Mouse (Mus musculus) limb, embryonic 12.5 days (tissue): ENCODE results near the gene Ciapin1. TPM values are rescaled to one million over a fixed set of nuclear protein-coding genes. Genes with fewer than 3 reads are reported as not detected.

Experiments
- ATAC-seq: fragments of 200-750 bp; cut with Nextera tagmentation; 2 replicates; pipeline ENCODE4 v1.8.0; 2017; ENCODE audit warnings: low read depth, moderate TSS enrichment; ENCODE audit not compliant: insufficient number of reproducible peaks, insufficient read depth, low FRiP score, low TSS enrichment
- H3K27ac ChIP-seq: fragments of 300-500 bp; sonication (generic); 2 replicates; pipeline ENCODE4 v1.5.1; 2016; ENCODE audit warnings: mild to moderate bottlenecking, moderate library complexity
- H3K27me3 ChIP-seq: fragments of 300-500 bp; sonication (generic); 2 replicates; pipeline ENCODE4 v1.6.1; 2016; ENCODE audit warnings: mild to moderate bottlenecking, moderate library complexity
- H3K36me3 ChIP-seq: fragments of 300-500 bp; sonication (generic); 2 replicates; pipeline ENCODE4 v1.6.1; 2016; ENCODE audit warnings: mild to moderate bottlenecking, moderate library complexity
- H3K4me1 ChIP-seq: fragments of 300-500 bp; sonication (generic); replicated peaks from 2 replicates; pipeline ENCODE4 v1.6.1; 2016
- H3K4me2 ChIP-seq: fragments of 300-500 bp; sonication (generic); 2 replicates; pipeline ENCODE4 v1.6.1; 2016; ENCODE audit warnings: mild to moderate bottlenecking, moderate library complexity
- H3K4me3 ChIP-seq: fragments of 300-500 bp; sonication (generic); replicated peaks from 2 replicates; pipeline ENCODE4 v1.5.1; 2016; ENCODE audit warnings: mild to moderate bottlenecking
- H3K9ac ChIP-seq: fragments of 300-500 bp; sonication (generic); replicated peaks from 2 replicates; pipeline ENCODE4 v1.6.1; 2016; ENCODE audit warnings: mild to moderate bottlenecking, moderate library complexity
- H3K9me3 ChIP-seq: fragments of 300-500 bp; sonication (generic); 2 replicates; pipeline ENCODE4 v1.6.1; 2016; ENCODE audit warnings: mild to moderate bottlenecking, moderate library complexity
- WGBS: fragments of 180-500 bp; shearing (Covaris S2); methylation state at CpG from one replicate; pipeline ENCODE4 v1.1.7; 2016; 5-methylcytosine and 5-hydroxymethylcytosine counted together
- polyA plus RNA-seq: library from polyadenylated mRNA; unstranded; fragments of >200 nt; fragmentation: Nextera tagmentation; extraction: Ambion mirVana; gene quantifications from 2 replicates; pipeline ENCODE4 v1.2.1, GENCODE M21; 2016

Ciapin1 gene
- polyA plus RNA-seq, 1 experiment from 2014 or later: 156 TPM

DNA sequence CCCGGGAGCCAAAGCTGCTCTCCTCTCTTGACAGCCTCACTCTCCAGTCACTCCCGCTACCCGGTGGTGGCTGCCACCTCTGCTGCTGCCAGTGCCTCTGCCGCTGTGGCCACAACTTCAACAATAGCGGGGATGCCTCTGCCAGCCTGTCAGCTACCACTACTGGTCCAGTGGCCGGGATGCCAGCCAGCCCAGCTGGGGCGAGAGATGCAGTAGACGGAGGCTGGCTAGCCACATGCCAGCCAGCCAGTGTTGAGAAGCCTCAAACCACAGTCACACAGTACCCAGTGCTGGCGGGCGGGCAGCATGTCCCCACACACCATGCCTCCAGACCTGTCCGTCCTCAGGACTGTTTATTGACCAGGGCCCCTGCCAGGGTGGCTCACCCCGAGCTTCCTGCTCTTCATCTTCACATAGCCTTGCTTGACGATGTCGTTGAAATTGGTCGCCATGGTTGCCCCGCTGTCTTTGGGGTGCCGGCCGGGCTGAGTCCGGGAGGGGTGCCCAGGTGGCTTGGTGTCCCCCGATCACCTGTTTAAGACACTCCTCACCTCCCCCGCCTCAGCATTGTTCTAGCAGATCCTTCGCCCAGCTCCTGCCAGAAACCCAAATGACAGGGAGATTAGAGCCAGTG lies 32.4 kb upstream of the Ciapin1 start:
- Histone ChIP-seq H3K4me1 (peaks cover 48% of the 10 kb centered on the region), H3K9ac (peak overlapping the region; percentile 57), H3K36me3 (peaks cover 27% of the 10 kb centered on the region), H3K27ac (no peak overlapping the region), H3K4me3 (peak overlapping the region; percentile 51), H3K9me3 (no peaks in the 10 kb centered on the region), H3K4me2 (peak overlapping the region; percentile 92), H3K27me3 (peaks cover 23% of the 10 kb centered on the region)
- 0 out of 2 replicates have a peak, but pooled peaks have one; percentile 3 for ATAC-seq
- 14% methylated on average over 22 of the region's 22 CpGs for WGBS

GRCm38 (mm10) chr8:94870003-94870402 lies 31.8 kb upstream of the Ciapin1 start:
- Histone ChIP-seq H3K4me1 (peaks cover 42% of the 10 kb centered on the region), H3K9me3 (no peaks in the 10 kb centered on the region), H3K27ac (no peak overlapping the region), H3K4me3 (peak overlapping the region; percentile 51), H3K27me3 (peaks cover 18% of the 10 kb centered on the region), H3K36me3 (peaks cover 33% of the 10 kb centered on the region), H3K9ac (peak overlapping the region; percentile 57; the same call in 1 of the 2 replicates), H3K4me2 (peak overlapping the region; percentile 92)
- 40% methylated on average over 4 of the region's 4 CpGs for WGBS
- no peak for ATAC-seq

DNA sequence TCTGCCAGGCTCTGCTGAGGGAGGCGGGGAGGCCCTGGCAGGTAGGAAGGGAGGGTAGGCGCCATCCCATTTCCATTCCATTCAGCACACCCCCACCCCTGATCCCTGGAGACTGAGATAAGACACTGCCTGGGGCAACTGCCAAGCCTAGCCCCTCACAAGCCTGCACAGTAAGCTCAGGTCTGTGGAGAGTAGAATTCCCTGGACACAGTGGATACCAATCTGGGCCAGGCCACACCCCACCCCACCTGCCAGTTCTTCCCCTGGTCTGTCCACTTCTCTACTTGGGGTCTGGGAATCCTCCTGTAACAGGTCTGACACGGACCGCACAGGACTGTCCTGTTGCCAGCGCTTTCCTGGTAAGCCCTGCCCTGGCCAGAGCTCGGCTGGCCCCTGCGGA lies 31.0 kb upstream of the Ciapin1 start:
- no peak overlapping the region for H3K4me3 ChIP-seq
- H3K36me3 ChIP-seq: peaks cover 42% of the 10 kb centered on the region
- 67% methylated on average over 7 of the region's 7 CpGs for WGBS
- no peak for ATAC-seq
- H3K27me3 ChIP-seq: peaks cover 9% of the 10 kb centered on the region
- H3K27ac ChIP-seq: no peak overlapping the region
- H3K9ac ChIP-seq: no peak overlapping the region; the same call in 1 of the 2 replicates
- H3K4me1 ChIP-seq: peaks cover 33% of the 10 kb centered on the region
- no peak overlapping the region for H3K4me2 ChIP-seq
- no peaks in the 10 kb centered on the region for H3K9me3 ChIP-seq

GRCm38 (mm10) chr8:94866921-94867320 lies 28.8 kb upstream of the Ciapin1 start:
- no peak for ATAC-seq
- Histone ChIP-seq H3K36me3 (peaks cover 64% of the 10 kb centered on the region), H3K27me3 (peaks cover 7% of the 10 kb centered on the region; the same call in 1 of the 2 replicates), H3K9me3 (no peaks in the 10 kb centered on the region), H3K4me1 (peaks cover 22% of the 10 kb centered on the region), H3K27ac (no peak overlapping the region), H3K4me2 (no peak overlapping the region), H3K4me3 (no peak overlapping the region), H3K9ac (no peak overlapping the region)
- WGBS: 88% methylated on average over 9 of the region's 9 CpGs

DNA sequence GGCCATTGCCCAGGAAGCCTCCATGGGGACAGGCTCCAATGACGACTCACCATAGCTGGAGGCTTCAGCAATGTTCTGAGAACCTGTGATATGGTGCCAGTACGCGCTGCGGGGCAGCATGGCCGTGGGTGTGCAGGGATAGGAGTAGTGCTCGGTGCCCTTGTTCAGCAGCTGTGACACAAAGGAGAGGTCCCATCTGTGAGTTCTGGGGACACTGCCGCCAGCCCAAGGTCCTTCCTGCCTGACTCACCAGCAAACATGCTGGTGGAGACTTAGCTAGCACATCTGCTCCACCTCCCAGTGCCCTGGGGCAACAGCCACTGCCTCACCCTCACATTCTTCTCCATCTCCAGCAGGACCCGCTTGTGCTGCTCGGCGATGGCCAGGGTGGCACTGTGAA lies 27.1 kb upstream of the Ciapin1 start:
- no peak for ATAC-seq
- Histone ChIP-seq H3K9ac (no peak overlapping the region), H3K27me3 (peaks cover 7% of the 10 kb centered on the region; the same call in 1 of the 2 replicates), H3K9me3 (no peaks in the 10 kb centered on the region), H3K4me2 (no peak overlapping the region), H3K4me1 (peaks cover 7% of the 10 kb centered on the region), H3K36me3 (peaks cover 79% of the 10 kb centered on the region), H3K27ac (no peak overlapping the region), H3K4me3 (no peak overlapping the region)
- WGBS: 79% methylated on average over 10 of the region's 10 CpGs

DNA sequence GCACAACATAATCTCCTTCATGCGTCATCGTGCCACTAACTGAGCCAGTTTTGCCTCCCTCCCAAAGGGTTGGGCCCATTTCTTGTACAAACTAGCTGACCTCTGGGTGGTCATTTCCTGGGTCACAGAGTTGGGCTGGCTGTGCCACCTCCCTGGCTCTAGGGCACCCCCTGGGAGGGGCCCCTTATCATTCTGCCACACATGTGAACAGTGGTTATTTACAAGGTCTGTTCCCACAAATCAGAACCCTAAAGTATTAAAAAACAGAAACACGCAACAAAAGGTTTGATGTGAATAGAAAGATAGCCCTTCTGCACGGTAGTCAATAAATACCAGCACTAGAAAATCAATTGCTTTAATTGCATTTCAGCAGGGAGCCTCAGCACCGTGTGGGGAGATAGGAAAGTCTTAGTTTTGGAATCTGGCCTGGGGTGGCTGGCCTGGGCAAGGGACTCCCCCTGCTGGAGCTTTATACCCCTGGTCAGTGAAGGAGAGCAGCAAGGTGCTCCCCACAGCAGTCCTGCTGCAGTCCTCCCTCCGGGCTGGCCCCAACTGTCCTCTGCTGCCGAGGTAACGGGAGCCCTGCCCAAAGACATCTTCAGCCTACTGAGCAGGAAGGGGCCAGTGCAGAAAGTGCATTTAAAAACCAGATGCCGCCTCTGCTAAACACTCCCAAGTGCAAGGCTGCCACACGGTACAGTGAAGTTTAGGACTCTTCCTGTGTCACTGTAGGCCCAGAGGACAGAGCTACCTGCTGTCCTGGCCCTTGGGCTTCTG lies 25.9 kb upstream of the Ciapin1 start:
- H3K9me3 ChIP-seq: no peaks in the 10 kb centered on the region
- 70% methylated on average over 10 of the region's 10 CpGs for WGBS
- peaks cover 82% of the 10 kb centered on the region for H3K36me3 ChIP-seq
- H3K4me2 ChIP-seq: no peak overlapping the region
- peaks cover 1% of the 10 kb centered on the region; the same call in 1 of the 2 replicates for H3K4me1 ChIP-seq
- H3K9ac ChIP-seq: no peak overlapping the region
- no peak overlapping the region for H3K4me3 ChIP-seq
- no peak for ATAC-seq
- H3K27me3 ChIP-seq: no peaks in the 10 kb centered on the region
- no peak overlapping the region for H3K27ac ChIP-seq

DNA sequence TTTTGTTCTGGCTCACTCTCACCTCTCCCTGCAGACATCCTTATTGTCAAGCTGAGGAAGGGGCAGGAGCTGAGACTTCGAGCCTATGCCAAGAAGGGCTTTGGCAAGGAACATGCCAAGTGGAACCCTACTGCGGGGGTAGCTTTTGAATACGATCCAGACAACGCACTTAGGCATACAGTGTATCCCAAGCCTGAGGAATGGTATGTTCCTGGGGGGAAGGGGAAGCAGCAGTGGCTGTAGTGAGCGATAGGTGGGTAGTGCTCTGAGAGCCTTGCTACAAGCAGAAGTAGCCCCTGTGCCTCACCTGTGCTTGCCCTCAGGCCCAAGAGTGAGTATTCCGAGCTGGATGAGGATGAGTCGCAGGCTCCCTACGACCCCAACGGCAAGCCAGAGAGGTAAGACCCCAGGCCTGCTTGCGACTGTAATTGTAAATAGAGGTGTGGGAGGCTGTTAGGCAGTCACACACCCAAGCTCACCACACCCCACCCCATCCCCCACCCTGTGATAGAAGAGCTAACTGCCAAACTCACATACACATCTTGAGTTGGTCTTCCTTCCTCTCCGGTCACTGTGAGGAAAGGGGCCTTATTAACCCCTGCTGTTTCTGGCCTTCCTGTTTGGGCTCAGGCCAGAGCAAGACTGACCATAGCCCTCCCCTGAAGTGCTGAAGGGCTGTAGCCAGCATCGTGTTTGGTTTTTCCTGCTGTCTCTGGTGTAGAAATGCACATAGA lies 24.5 kb upstream of the Ciapin1 start:
- H3K4me3 ChIP-seq: no peak overlapping the region
- 85% methylated on average over 12 of the region's 12 CpGs for WGBS
- no peaks in the 10 kb centered on the region for H3K27me3 ChIP-seq
- no peak overlapping the region for H3K9ac ChIP-seq
- peaks cover 74% of the 10 kb centered on the region for H3K36me3 ChIP-seq
- peaks cover 13% of the 10 kb centered on the region for H3K4me1 ChIP-seq
- no peak overlapping the region for H3K4me2 ChIP-seq
- no peaks in the 10 kb centered on the region for H3K9me3 ChIP-seq
- H3K27ac ChIP-seq: no peak overlapping the region
- no peak for ATAC-seq

DNA sequence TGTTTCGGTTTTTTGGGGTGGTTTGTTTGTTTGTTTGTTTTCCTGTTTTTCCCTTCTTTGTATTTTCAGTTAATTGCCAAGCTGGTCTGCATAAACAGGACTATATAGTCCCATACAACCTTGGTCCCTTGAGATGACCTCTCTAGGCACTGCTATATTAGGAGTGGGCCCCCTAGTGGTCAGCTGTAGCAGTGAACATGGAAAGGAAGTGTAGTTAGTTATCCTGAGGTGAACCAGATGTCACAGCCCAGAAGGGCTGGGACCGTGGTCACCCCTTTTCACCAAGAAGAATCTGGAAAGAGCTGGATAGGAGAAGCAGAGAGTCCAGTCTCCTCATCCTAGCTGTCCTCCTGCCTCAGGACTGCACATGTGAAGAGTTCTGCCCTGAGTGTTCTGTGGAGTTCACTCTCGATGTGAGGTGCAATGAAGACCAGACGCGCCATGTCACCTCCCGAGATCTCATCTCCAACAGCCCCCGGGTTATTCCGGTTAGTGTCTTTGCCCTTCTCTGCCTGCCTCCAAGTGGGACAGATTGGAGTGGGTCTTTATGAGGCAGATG lies 23.3 kb upstream of the Ciapin1 start:
- Histone ChIP-seq H3K36me3 (peaks cover 63% of the 10 kb centered on the region), H3K27me3 (no peaks in the 10 kb centered on the region), H3K4me3 (no peak overlapping the region), H3K9me3 (no peaks in the 10 kb centered on the region), H3K4me1 (peaks cover 13% of the 10 kb centered on the region), H3K4me2 (no peak overlapping the region), H3K9ac (no peak overlapping the region), H3K27ac (no peak overlapping the region)
- WGBS: 70% methylated on average over 8 of the region's 8 CpGs
- no peak for ATAC-seq

DNA sequence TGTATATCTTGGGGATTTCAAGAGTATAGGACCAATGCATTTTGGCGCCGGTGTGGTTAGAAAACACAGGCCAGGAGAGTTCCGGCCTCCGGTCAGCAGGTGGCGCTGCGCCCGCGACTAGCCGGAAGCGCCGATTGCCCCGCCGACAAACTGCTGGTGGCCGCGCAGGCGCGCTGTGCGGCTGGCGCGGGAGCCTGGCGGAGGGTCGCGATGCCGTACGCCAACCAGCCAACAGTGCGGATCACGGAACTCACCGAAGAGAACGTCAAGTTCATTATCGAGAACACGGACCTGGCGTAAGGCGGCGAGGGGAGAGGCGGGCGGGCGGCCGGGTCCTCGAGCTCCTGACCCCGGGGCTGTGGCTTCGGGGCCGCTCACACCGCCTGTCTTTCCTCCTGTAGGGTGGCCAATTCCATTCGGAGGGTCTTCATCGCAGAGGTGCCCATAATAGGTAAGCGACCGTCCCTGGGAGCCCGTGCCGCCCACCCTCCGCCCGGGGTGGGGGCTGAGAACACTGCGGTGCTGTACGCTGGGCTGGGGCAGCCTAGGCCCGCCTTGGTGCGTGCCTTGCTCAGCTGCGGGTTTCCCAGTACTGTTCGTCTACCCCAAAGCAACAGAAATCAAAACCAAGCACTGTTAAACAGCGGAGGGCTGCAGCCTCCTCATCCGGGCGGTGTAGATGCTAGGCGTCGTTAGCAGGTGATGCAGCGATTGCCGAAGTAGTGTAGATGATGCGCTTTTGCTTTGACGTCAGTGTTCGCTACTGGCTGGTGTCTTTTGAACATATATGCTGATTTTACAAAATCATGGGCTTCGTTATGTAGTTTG lies 19.4 kb upstream of the Ciapin1 start, which contains the start of gene Polr2c:
Gene Polr2c (plus strand): TSS at position 105 of the 828 bp plus-strand sequence.
- no peaks in the 10 kb centered on the region for H3K27me3 ChIP-seq
- H3K4me2 ChIP-seq: peak within 1 kb of the TSS; percentile 71
- no peaks in the 10 kb centered on the region for H3K9me3 ChIP-seq
- H3K4me1 ChIP-seq: peaks cover 13% of the 10 kb centered on the region
- H3K4me3 ChIP-seq: peak within 1 kb of the TSS; percentile 97
- ATAC-seq: peak; percentile 75
- 1% methylated on average over 68 of the region's 68 CpGs for WGBS
- peak within 1 kb of the TSS; percentile 92 for H3K9ac ChIP-seq
- H3K36me3 ChIP-seq: peaks cover 51% of the 10 kb centered on the region
- H3K27ac ChIP-seq: peak within 1 kb of the TSS; percentile 72

GRCm38 (mm10) chr8:94857011-94857345 lies 18.8 kb upstream of the Ciapin1 start:
- 34% methylated on average over 5 of the region's 5 CpGs for WGBS
- Histone ChIP-seq H3K9ac (no peak overlapping the region), H3K4me3 (peak overlapping the region; percentile 97; the same call in 1 of the 2 replicates), H3K9me3 (no peaks in the 10 kb centered on the region), H3K27me3 (no peaks in the 10 kb centered on the region), H3K36me3 (peaks cover 51% of the 10 kb centered on the region), H3K4me1 (peaks cover 13% of the 10 kb centered on the region), H3K4me2 (peak overlapping the region; percentile 21; the same call in 1 of the 2 replicates), H3K27ac (no peak overlapping the region)
- ATAC-seq: no peak
